Mouse (Mus musculus) myocyte (in vitro differentiated cells): ENCODE measurements at regions not wholly inside any gene's neighbourhood (a gene's known extent, or its start where the extent isn't known, plus 50 kb on each side); places are given as distances from the start of the nearest gene placed in this dataset.

ENCODE experiments used
- CEBPB ChIP-seq: IDR thresholded peaks from 2 replicates; pipeline ENCODE4 v1.6.1; 2011; ENCODE audit warnings: mild to moderate bottlenecking, moderate library complexity; ENCODE audit not compliant: poor library complexity, insufficient read depth, severe bottlenecking
- E2F4 ChIP-seq: IDR thresholded peaks from one replicate; pipeline ENCODE4 v1.6.1; 2011; ENCODE audit warnings: mild to moderate bottlenecking, control low read depth, moderate library complexity; ENCODE audit not compliant: insufficient read depth
- MAX ChIP-seq: IDR thresholded peaks from one replicate; pipeline ENCODE4 v1.6.1; 2011; ENCODE audit warnings: low read depth, mild to moderate bottlenecking, control low read depth
- MYOG ChIP-seq, 3 experiments: IDR thresholded peaks; one replicate each; pipeline ENCODE4 v1.6.1; 2011; ENCODE audit warnings: control low read depth in 2 of 3, low read depth in 2 of 3, mild to moderate bottlenecking in 2 of 3; ENCODE audit not compliant: insufficient read length in 2 of 3, control insufficient read depth in 1 of 3, insufficient read depth in 1 of 3
- POLR2A ChIP-seq: IDR thresholded peaks from one replicate; pipeline ENCODE4 v1.6.1; 2011; ENCODE audit warnings: low read depth, mild to moderate bottlenecking, control low read depth, moderate library complexity; ENCODE audit not compliant: insufficient read length
- POLR2AphosphoS2 ChIP-seq: IDR thresholded peaks from one replicate; pipeline ENCODE4 v1.6.1; 2011; ENCODE audit warnings: low read depth, control low read depth; ENCODE audit not compliant: insufficient read length
- SRF ChIP-seq: IDR thresholded peaks from one replicate; pipeline ENCODE4 v1.6.1; 2011; ENCODE audit warnings: low read depth; ENCODE audit not compliant: control insufficient read depth, insufficient read length
- TCF12 ChIP-seq: IDR thresholded peaks from one replicate; pipeline ENCODE4 v1.6.1; 2011; ENCODE audit warnings: mild to moderate bottlenecking, control low read depth; ENCODE audit not compliant: poor library complexity, insufficient read depth, severe bottlenecking
- TCF3 ChIP-seq: IDR thresholded peaks from one replicate; pipeline ENCODE4 v1.6.1; 2011; ENCODE audit warnings: low read depth, control low read depth; ENCODE audit not compliant: insufficient read length

DNA sequence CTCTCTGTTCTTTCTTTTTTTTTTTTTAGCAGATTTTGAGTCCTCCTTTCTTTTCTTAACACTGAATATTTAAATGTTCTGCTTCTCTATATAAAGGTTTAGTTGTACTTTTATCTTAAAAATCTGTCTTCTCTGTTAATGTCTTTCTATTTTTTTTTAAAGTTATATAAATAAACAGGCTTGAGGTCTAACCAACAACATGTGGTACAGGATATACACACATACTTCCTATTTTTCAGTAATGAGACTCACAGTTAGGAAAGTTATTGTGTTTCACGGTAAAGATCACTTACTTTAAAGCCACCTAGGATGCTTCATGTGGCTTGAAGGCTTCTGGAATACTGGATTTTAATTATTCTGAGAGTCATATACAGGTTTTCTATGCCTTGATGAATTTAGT is 518.9 kb upstream of the Cited2 start:
- TF ChIP-seq MYOG (IDR thresholded peaks at IDR 0.05; ENCODE audit: control insufficient read depth in 1 of 3, insufficient read depth in 1 of 3, insufficient read length in 2 of 3, low read depth in 2 of 3) (no peak), TCF3 (no peak), TCF12 (no peak), SRF (no peak), POLR2A (no peak), POLR2AphosphoS2 (no peak), MAX (no peak), CEBPB (no peak), E2F4 (no peak)
